Mouse (Mus musculus) adrenal gland, adult (tissue): ENCODE data around the gene Wdfy4.

Experiments
- DNase-seq, 2 experiments: peaks; one replicate each; pipeline ENCODE4 v3.0.0; 2022 to 2023; ENCODE audit warnings: low spot score in 1 of 2; ENCODE audit not compliant: inconsistent age in 2 of 2

The Wdfy4 gene

GRCm38 (mm10) chr14:33081370-33081860 is 103.9 kb downstream of the Wdfy4 start:
- no peak for DNase-seq

- DNase-seq = no peak
Measured at GRCm38 (mm10) chr14:33078596-33078995, 106.7 kb downstream of the Wdfy4 start.

- no peak for DNase-seq
Measured at GRCm38 (mm10) chr14:33078110-33078509, 107.2 kb downstream of the Wdfy4 start.

- DNase-seq = no peak
Measured at GRCm38 (mm10) chr14:33073355-33073754, 112.0 kb downstream of the Wdfy4 start.

- no peak for DNase-seq
Measured at GRCm38 (mm10) chr14:33072351-33072750, 113.0 kb downstream of the Wdfy4 start.

GRCm38 (mm10) chr14:33067676-33068075 is 117.6 kb downstream of the Wdfy4 start:
- DNase-seq = no peak

- DNase-seq = no peak
Measured at GRCm38 (mm10) chr14:33062996-33063395, 122.3 kb downstream of the Wdfy4 start.

- DNase-seq = no peak
Measured at GRCm38 (mm10) chr14:33058881-33059660, 126.2 kb downstream of the Wdfy4 start.

- no peak for DNase-seq
Measured at GRCm38 (mm10) chr14:33053441-33053840, 131.9 kb downstream of the Wdfy4 start.

- DNase-seq = no peak
Measured at GRCm38 (mm10) chr14:33045217-33045616, 140.1 kb downstream of the Wdfy4 start.

- DNase-seq = no peak
Measured at GRCm38 (mm10) chr14:33036811-33037210, 148.5 kb downstream of the Wdfy4 start.

- DNase-seq = no peak
Measured at GRCm38 (mm10) chr14:33035386-33035785, 149.9 kb downstream of the Wdfy4 start.

GRCm38 (mm10) chr14:33033424-33033823 is 151.9 kb downstream of the Wdfy4 start:
- DNase-seq = peak; percentile 5 to 43

- DNase-seq = no peak
Measured at GRCm38 (mm10) chr14:33030849-33031248, 154.5 kb downstream of the Wdfy4 start.

GRCm38 (mm10) chr14:33019606-33020005 is 165.7 kb downstream of the Wdfy4 start:
- no peak for DNase-seq

- DNase-seq = no peak
Measured at GRCm38 (mm10) chr14:33019050-33019449, 166.3 kb downstream of the Wdfy4 start.

- no peak for DNase-seq
Measured at GRCm38 (mm10) chr14:33007638-33008037, 177.7 kb downstream of the Wdfy4 start.

- DNase-seq = no peak
Measured at GRCm38 (mm10) chr14:33005114-33005513, 180.2 kb downstream of the Wdfy4 start.

- no peak for DNase-seq
Measured at GRCm38 (mm10) chr14:33000112-33000979, 185.0 kb downstream of the Wdfy4 start.

- DNase-seq = no peak
Measured at GRCm38 (mm10) chr14:32999511-32999910, 185.8 kb downstream of the Wdfy4 start.

GRCm38 (mm10) chr14:32994954-32995636 is 190.2 kb downstream of the Wdfy4 start:
- DNase-seq = peak; percentile 13 to 59
